Mouse (Mus musculus) cerebellum, adult 11 months (tissue): Measurements from ENCODE around the gene Pex11a.
"Not testable (repeated sequence)": the region's sequence is repeated elsewhere in the genome, so short reads cannot be mapped to it uniquely, and the experiment has no call there.

Source experiments
- DNase-seq: peaks from one replicate; pipeline ENCODE4 v3.0.0; 2022

Gene Pex11a

GRCm38 (mm10) chr7:79742659-79743536 lies at the start of gene Pex11a, which contains the start of gene Wdr93:
Gene Pex11a, minus strand, starts transcription at chr7:79743131.
Gene Wdr93, plus strand, starts transcription at chr7:79743163.
- peak; percentile 62 for DNase-seq

- not testable (repeated sequence) for DNase-seq
Measured at GRCm38 (mm10) chr7:79789812-79790211, 46.9 kb upstream of the Pex11a start.

- DNase-seq = peak; percentile 29
Measured at GRCm38 (mm10) chr7:79786295-79786694, 43.4 kb upstream of the Pex11a start.

GRCm38 (mm10) chr7:79782516-79782855 lies 39.6 kb upstream of the Pex11a start:
- no peak for DNase-seq

GRCm38 (mm10) chr7:79781826-79782515 lies 39.0 kb upstream of the Pex11a start:
- no peak for DNase-seq

- peak; percentile 43 for DNase-seq
Measured at GRCm38 (mm10) chr7:79780647-79781626, 38.0 kb upstream of the Pex11a start.

GRCm38 (mm10) chr7:79771561-79772512 lies 28.9 kb upstream of the Pex11a start:
- DNase-seq = no peak

GRCm38 (mm10) chr7:79769664-79770063 lies 26.7 kb upstream of the Pex11a start:
- DNase-seq = no peak

GRCm38 (mm10) chr7:79765991-79766390 lies 23.1 kb upstream of the Pex11a start:
- no peak for DNase-seq

GRCm38 (mm10) chr7:79762106-79762505 lies 19.2 kb upstream of the Pex11a start:
- no peak for DNase-seq

- DNase-seq = no peak
Measured at GRCm38 (mm10) chr7:79761124-79761876, 18.4 kb upstream of the Pex11a start.

GRCm38 (mm10) chr7:79759766-79760165 lies 16.8 kb upstream of the Pex11a start:
- no peak for DNase-seq

- DNase-seq = no peak
Measured at GRCm38 (mm10) chr7:79758176-79758575, 15.2 kb upstream of the Pex11a start.

- DNase-seq = no peak
Measured at GRCm38 (mm10) chr7:79756334-79756733, 13.4 kb upstream of the Pex11a start.

GRCm38 (mm10) chr7:79749511-79749910 lies 6.6 kb upstream of the Pex11a start:
- DNase-seq = no peak

- DNase-seq = no peak
Measured at GRCm38 (mm10) chr7:79747659-79748058, 4.7 kb upstream of the Pex11a start.

GRCm38 (mm10) chr7:79744585-79744984 lies 1.7 kb upstream of the Pex11a start:
- DNase-seq = no peak

- DNase-seq = no peak
Measured at GRCm38 (mm10) chr7:79744051-79744450, 1.1 kb upstream of the Pex11a start.

GRCm38 (mm10) chr7:79742277-79742658 lies 663 bp downstream of the Pex11a start:
- no peak for DNase-seq

GRCm38 (mm10) chr7:79740279-79740678 lies 2.7 kb downstream of the Pex11a start:
- no peak for DNase-seq

- DNase-seq = no peak
Measured at GRCm38 (mm10) chr7:79738913-79739312, 4.0 kb downstream of the Pex11a start.
